Mouse (Mus musculus) brown adipose tissue, adult 24 weeks (tissue): ENCODE measurements around the gene Zbtb17. TPM values are rescaled to one million over a fixed set of nuclear protein-coding genes. Genes with fewer than 3 reads are reported as not detected.
A peak's percentile ranks its signal among the peaks of the same experiment; 100 is the strongest.

Experiments
- H3K27ac ChIP-seq: fragments of 200-500 bp; replicated peaks from 2 replicates; pipeline ENCODE4 v1.5.1; 2012; ENCODE audit warnings: low read depth, mild to moderate bottlenecking, low read length
- H3K4me1 ChIP-seq: fragments of 200-500 bp; 2 replicates; pipeline ENCODE4 v1.6.1; 2012; ENCODE audit warnings: low read length, mixed read lengths; ENCODE audit not compliant: control insufficient read depth, insufficient read depth, insufficient read length
- H3K4me3 ChIP-seq: fragments of 200-500 bp; 2 replicates; pipeline ENCODE4 v1.5.1; 2012; ENCODE audit warnings: low read depth, mild to moderate bottlenecking, low read length, moderate library complexity; ENCODE audit not compliant: insufficient read depth
- polyA plus RNA-seq: library from polyadenylated mRNA; stranded (reverse); fragments of >200 nt; gene quantifications from 2 replicates; pipeline ENCODE4 v1.2.4, GENCODE M21; 2012; ENCODE audit not compliant: missing spikeins, insufficient read depth, insufficient read length

Zbtb17 gene
- polyA plus RNA-seq, 1 experiment, result 5.1 TPM

DNA sequence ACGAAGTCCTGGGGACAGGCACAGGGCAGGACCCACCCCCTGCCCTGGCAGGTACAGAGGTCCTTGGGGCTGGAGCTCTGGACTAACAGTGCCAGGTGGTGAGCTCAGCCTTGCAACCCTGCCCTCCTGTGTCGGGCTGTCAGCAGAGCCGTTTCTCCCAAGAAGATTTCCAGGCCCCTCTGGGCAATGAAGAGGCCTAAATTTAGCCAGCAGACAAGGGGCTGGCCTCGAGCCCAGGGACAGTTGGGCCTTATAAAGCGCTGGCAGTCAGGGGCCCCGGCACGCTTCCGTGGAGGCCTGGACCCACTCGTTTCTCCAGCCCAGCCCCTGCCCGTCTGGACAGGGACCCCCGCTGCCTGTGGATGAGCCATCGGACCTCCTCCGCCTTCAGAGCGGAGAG, 23.0 kb upstream of the Zbtb17 start:
- Histone ChIP-seq H3K27ac (no peak overlapping the region; the same call in 1 of the 2 replicates), H3K4me3 (no peak overlapping the region)

DNA sequence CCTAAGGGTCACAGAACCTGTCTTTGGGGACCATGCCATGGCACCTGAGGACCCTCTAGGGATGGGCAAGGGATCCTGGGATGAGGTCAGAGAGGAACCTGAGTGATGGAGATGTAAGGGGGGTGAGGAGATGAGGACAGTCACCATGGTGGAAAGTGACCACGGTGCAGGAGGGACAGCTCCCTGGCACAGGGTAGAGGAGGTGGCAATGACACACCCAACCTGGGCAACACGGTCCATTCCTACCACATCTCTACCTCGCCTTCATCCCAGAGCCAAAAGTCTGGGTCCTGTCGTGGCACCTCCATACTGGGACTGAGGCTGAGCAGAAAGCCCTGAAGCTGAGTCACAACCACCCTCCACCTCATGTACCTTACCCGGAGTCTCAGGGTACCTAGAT, 21.6 kb upstream of the Zbtb17 start:
- no peak overlapping the region for H3K4me3 ChIP-seq
- H3K27ac ChIP-seq, result no peak overlapping the region

More for the DNA sequence above, 23.0 kb upstream of the Zbtb17 start:
- H3K4me1 ChIP-seq, result no peaks in the 10 kb centered on the region; the same call in 1 of the 2 replicates

DNA sequence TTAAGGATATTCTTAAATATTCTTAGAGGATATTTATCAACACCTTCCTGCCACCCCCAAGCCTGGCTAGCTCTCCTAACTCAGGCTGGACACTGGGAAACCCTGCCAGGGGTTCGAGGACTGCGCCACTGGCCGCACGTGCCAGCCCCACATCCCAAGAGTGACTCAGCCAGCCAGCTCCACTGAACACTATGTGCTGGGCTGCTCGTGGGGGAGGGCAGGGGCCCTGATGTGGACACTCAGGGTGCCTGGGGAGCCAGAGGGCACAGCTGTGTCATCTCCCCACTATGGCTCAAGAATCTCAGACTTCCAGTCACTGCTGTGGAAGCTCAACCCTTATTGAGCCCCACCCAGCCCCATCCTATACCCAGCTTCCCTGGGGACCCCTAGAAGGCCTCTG, 21.2 kb upstream of the Zbtb17 start:
- Histone ChIP-seq H3K27ac (no peak overlapping the region), H3K4me3 (no peak overlapping the region), H3K4me1 (no peaks in the 10 kb centered on the region; the same call in 1 of the 2 replicates)

More for the DNA sequence above, 21.6 kb upstream of the Zbtb17 start:
- no peaks in the 10 kb centered on the region; the same call in 1 of the 2 replicates for H3K4me1 ChIP-seq

DNA sequence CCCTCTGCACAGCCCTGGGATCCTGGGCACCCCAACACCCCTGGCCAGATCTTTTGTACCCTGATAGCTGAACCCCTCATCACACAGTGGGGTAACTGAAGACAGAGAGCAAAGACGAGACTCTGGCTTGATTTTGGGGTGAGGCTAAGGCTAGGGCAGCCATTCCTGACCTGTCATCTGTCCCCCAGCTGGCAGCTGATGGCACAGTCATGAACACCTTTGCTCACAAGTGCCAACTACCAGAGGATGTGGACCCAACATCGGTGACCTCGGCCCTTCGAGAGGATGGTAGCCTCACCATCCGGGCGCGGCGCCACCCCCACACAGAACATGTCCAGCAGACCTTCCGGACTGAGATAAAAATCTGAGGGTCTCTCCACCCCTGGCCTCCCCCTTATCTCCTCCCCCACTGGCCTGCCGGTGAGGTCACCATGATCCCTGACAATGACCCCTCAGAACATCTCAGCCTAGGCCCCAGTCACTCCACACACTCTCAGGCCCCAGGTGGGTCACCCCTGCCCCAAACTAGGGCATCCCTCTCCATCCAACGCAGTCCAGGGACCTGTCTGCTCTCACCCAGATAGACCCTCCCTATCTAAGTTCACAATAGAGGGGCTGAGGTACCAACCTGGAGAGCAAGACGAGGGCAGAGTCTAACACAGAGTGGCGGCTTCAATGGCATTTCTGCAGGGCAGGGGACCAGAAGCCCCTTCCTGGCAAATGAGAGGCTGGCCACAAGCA, 20.6 kb upstream of the Zbtb17 start:
- no peak overlapping the region for H3K4me3 ChIP-seq
- no peak overlapping the region for H3K27ac ChIP-seq
- H3K4me1 ChIP-seq, result no peaks in the 10 kb centered on the region; the same call in 1 of the 2 replicates

DNA sequence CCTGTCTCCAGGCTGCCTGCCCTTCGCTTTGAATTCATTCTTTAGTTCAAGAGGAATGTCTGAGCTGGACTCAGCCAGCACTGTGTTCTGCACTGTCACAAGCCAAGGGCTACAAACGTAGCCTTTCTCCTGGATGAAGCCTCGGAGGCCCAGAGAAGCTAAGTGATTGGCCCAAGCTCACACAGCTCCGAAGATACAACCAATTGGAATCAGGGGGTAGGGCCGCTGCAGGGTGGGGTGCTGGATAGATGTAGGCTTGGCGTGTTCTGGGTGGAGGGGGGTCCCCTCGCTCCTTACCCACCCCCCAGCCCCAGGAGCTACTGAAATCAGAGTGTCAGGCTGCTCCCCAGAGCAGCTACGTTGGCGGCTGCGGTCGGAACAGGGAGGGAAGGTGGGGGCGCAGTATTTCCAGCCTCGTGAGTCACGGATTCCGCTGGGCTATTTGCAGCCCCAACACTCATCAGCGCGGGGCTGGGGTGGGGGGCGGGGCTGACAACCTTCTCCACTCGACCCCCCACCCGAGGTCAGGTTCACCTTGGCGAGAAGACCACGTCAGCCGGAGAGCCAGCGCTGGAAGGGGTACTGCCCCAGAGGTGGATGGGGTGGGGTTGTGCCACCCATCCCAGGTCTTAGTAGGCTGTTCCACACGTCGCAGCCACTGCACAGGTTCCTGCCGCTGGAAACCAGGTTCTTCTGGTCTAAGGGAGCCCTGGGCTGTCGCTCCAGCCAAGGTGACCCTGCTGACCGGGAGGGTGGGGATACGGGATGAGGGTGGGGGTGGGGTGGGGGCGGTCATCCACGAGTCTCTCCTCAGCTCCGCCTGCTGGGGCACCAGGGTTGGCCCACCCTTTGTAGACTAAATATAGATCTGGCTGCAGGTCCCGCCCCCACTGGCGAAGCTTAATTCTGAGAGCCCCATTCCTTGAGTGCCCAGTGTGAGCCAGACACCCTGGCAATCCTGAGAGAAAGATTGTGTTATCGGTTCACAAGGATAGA, 18.7 kb upstream of the Zbtb17 start:
- Histone ChIP-seq H3K27ac (peak overlapping the region; percentile 23; the same call in 1 of the 2 replicates), H3K4me1 (no peaks in the 10 kb centered on the region; the same call in 1 of the 2 replicates), H3K4me3 (peak overlapping the region; percentile 51)

DNA sequence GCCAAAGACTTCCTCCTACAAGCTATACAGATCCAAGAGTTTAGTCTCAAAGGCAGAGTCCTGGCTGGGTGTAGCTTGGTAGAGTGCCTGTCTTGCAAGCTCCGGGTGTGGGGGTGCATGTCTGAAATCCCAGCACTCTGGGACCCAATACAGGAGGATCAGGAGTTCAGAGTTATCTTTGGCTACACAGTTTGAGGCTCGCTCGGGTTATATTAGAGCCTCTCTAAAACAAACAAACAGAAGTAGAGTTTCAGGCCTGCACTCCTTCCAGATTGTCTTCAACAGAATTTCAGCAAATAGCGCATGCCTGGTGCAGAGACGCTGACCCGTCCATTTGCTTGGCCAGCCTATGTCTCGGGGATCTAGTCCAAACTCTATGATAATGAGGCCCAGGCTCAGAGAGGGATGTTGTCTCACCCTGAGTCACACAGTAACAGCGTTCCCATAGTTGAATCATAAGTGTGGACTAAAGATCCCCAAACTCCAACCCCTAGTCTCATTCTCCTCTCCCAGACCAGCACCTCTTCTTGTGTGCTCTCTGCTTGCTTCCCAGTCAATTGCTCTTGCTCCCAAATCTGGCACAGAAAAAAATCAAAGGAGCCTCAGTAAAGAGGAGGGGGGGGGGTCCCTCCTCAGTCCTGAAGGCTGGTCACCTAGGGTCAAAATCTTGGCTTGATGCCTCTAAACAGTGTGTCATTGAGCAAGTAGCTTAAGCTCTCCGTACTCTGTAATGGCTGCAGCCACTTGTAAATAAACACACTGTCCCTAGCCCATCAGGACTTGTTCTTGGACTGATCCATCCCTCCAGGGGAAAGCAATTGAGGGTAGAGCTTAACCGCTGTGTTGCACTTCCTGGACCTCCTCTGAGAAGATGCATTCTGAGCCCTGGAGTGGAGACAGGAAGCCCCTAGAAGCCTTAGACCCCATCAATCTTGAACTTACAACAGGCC, 17.4 kb upstream of the Zbtb17 start:
- H3K4me3 ChIP-seq, result no peak overlapping the region
- H3K4me1 ChIP-seq, result no peaks in the 10 kb centered on the region; the same call in 1 of the 2 replicates

DNA sequence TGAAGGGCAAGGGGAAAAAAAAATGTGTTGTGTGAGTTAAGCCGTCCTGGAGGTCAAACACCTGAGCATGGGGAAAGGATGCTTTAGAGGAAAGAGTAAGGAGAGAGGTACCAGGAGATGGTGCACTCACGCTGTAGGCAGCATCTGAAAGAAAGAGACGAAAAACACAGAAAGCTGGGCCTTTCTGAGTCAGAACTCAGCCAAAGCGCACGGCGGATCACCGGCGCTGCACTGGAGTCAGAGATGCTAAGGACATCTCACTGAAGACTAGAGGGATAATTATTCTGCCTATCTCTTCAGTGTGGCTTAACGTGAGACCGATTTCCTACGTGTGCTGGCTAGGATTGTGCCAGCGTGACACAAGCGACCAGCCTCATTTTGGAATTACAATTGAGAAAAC, 16.5 kb upstream of the Zbtb17 start:
- Histone ChIP-seq H3K27ac (no peak overlapping the region), H3K4me1 (no peaks in the 10 kb centered on the region; the same call in 1 of the 2 replicates), H3K4me3 (no peak overlapping the region)

More for the DNA sequence above, 17.4 kb upstream of the Zbtb17 start:
- H3K27ac ChIP-seq, result no peak overlapping the region

DNA sequence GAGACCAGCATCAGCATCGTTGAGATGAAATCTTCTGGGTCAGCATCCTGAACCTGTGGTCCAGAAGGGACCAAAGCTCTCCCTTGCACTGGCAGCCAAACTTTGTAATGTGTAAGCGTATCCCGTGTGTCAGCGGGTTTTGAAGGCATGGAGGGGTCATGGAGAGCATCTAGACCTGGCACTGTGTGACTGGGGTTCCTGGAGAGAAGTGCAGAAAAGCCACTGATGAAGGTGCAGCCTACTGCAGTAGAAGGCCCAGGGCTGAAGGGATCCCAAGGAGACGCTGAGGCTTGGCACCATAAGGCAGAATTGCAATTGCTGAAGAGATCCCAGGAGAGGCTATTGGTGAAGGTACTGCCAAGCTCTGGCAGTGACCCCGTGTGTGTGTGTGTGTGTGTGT, 15.1 kb upstream of the Zbtb17 start:
- no peak overlapping the region for H3K4me3 ChIP-seq
- no peaks in the 10 kb centered on the region; the same call in 1 of the 2 replicates for H3K4me1 ChIP-seq
- no peak overlapping the region for H3K27ac ChIP-seq

DNA sequence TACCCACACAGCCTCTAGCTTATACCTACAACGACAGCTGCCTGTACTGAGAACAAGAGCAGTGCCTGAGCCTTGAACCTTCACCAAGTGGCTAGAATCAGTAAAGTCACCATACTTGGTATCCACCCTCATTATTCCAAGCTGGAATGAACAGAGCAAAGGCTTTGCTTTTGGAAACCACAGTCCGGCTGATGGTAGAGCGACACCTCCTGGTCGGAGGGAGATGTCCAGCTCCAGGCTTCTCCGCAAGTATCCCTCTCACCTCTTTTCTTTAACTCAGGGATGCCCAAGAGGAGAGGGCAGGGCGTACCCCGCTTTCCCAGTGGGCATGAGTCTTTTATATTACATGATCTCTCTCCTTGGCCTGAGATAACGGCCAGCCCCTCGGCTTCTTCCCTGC, 14.6 kb upstream of the Zbtb17 start:
- H3K27ac ChIP-seq, result no peak overlapping the region
- no peak overlapping the region for H3K4me3 ChIP-seq
- H3K4me1 ChIP-seq, result no peaks in the 10 kb centered on the region; the same call in 1 of the 2 replicates

DNA sequence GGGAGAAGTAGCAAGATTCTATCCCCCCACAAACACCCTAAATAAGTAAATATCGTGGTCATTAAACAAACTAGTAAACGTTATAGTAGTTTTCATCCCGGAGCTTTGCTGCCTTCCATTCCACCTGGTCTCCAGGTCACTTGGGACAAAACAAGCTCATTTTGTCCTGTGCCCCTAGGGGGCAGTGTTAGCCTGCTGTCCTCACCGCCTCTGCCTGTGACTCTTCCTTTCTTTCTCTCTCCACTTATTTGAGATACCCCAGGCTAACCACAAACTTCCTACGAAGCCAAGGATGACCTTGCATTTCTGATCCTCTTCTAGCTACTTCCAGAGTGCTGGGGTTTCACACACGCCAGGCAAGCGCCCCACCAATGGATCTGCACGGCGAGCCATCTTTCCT, 13.5 kb upstream of the Zbtb17 start:
- Histone ChIP-seq H3K4me3 (no peak overlapping the region), H3K27ac (no peak overlapping the region), H3K4me1 (no peaks in the 10 kb centered on the region)

DNA sequence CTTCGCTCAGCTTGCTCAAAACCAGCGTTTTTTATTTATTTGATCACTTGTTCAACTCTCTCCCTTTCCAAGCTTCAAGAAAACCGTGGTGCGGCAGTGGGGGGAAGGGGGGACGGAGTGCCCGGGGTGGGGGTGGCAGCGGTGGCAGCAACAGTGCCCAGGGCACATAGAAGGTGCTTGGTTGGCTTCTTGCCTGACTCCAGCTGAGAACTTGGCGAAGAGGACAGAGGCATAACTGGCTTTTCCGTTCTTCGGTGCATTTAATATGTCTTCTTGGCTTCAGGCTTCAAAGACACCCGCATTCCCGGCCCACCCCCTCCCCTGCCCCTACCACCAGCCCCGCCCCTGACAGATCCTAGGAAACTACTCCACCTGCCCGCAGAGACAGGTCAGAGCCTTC, 11.8 kb upstream of the Zbtb17 start:
- Histone ChIP-seq H3K27ac (no peak overlapping the region), H3K4me3 (no peak overlapping the region), H3K4me1 (no peaks in the 10 kb centered on the region)

DNA sequence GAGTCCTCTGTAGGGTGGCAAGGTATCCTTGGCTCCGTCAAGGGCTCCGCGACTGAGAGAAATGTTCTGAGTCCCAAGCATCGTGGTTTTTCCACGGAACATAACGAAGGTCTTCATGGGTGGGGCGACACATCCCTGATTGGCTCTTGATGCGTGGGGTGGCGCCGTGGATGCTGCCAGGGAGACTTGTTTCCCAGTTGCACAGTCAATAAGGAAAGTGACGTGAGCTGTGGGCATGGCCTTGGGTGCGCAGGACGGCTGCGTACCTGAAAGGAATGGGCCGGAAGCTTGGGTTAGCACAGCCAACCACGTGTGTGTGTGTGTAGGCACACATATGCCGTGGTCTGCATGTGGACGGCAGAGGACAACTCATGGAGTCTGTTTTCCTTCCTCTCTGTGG, 11.3 kb upstream of the Zbtb17 start:
- Histone ChIP-seq H3K4me1 (no peaks in the 10 kb centered on the region), H3K4me3 (no peak overlapping the region), H3K27ac (no peak overlapping the region)

DNA sequence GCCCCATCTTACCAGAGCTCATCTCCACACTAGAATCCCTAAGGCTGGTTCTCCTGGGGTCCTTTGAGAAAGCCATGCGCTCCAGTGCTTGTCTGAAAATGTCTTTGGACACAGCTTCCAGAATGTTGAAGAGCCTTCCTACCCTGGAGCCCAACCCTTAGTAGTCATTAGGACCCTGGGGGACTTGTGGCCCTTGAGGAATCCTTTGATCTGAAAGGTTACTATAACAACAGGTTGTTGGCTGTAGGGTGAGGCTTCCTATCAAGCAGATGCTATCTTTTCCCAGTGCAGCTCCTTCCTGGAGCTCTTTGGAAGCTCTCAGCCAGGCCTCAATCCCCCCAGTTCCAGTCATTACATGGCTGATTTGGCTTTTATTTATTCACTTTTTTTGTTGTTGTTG, 8.5 kb upstream of the Zbtb17 start, which contains the start of gene Srarp:
Srarp (minus strand) TSS at position 132 of the 400 bp plus-strand sequence.
- Histone ChIP-seq H3K27ac (no peak within 1 kb of the TSS), H3K4me1 (peaks cover 3% of the 10 kb centered on the region), H3K4me3 (no peak within 1 kb of the TSS)

DNA sequence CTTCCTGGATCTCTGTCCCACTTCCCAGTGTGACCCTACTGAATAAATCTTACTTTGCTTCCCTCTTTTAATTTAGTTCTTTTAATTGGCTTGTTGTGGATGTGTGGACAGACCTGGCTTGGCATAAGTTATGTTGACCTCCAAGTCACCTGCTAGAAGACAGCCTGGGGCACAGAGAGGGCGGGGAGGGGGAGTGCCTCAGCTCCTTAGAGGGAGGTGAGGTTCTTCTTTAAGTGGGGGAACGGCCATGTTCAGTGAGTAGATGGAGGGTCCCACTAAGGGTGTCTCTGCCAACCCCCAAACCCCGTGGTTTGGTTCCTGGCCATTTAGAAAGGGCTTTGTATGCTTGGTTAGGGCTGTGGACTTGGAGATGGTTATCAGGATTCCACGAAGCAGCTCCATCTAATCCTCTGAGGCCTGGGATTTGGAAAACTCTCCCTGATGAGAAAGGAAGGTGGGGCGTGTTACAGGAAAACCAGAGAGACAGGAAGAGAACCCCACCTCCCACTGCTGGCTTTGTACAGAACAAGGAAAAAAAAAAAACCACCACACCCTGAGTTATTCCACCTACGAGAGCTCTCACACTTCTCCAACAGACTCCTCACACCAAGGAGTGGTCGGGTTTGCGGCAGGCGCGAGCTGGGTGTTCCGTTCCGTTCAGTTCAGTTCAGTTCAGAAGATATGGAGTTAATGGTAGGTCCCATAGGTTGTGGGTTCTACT, 5.2 kb upstream of the Zbtb17 start:
- no peak overlapping the region for H3K4me3 ChIP-seq
- peaks cover 8% of the 10 kb centered on the region for H3K4me1 ChIP-seq
- peak overlapping the region; percentile 69 for H3K27ac ChIP-seq
